Mouse (Mus musculus) monocyte, adult 5-6 weeks (primary cell): ENCODE results near the gene Wdr66. TPM values are rescaled to one million over a fixed set of nuclear protein-coding genes. Genes with fewer than 3 reads are reported as not detected.

Source experiments
- ATAC-seq: fragments of 153-309, 156-312 bp; replicated peaks from 2 replicates; pipeline ENCODE4 v1.8.0; 2017; ENCODE audit warnings: mild to moderate bottlenecking; ENCODE audit not compliant: low TSS enrichment, insufficient number of reproducible peaks, severe bottlenecking, poor library complexity, low FRiP score
- total RNA-seq: library from RNA; stranded (forward); fragments of 200-1000, 200-491, 200-594 nt; gene quantifications from 3 replicates; pipeline ENCODE4 v1.2.3, GENCODE M21; 2017

The Wdr66 gene
- total RNA-seq, 1 experiment from 2014 or later = not detected

DNA sequence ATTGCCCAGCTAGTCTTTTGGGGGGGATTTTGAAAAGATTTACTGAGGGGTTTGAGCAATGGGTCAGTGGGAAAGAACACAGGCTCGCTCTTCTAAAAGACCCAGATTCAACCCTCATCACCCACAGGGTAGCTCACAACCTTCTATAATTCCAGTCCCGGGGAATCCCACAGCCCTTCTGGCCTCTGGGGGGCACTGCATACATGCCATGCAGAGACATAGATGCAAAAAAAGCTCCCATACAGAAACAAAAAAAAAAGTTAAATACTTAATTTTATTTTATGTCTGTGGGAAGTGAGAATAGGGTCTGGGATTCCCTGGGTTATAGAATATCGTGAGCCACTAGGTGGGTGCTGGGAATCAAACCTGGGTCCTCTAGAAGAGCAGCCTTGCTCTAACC is 15.0 kb downstream of the Wdr66 start:
- ATAC-seq = no peak

DNA sequence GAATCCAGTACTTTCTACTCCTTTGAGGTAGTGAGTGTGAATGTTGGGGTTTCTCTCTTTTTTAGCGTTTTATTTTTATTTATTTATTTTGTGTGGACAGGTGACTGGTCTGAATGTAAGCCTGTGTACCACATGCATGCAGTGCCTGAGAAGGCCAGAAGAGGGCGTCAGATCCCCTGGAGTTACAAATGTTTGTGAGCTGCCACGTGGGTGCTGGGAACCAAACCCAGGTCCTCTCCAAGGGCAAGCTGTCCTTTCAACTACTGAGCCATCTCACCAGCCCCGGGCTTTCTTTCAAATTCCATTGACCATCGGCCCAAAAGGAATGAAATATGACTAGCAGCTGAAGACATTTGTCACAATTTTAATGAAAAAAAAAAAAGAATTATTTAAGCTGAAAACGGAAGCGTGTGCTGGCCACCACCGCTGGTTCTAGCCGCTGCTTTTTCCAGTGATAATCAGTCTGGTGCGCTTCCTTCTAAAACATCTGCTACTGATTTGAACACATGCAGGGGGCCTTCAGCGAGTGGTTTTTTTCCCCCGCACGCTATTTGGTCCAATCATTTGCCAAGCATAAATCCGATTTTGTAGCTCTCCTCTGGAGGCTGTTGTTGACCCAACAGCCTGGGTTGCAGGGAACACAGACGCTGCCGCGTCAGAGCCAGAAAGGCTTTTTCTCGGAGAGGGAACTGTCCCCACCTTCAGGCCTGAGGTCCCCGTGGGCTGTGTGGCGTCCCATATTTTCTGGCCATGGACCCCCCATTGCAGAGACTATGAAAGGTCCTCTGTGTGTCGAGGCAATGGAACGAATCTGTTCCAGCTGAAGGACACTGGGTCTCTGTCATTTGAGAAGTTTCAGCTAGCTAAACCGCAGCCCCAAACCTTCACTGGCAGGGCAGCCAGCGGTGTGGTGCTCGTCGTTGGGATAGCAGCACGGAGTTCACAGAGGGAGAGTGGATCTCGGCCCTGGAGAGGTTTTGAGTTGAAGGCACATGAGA is 16.9 kb downstream of the Wdr66 start:
- no peak for ATAC-seq

DNA sequence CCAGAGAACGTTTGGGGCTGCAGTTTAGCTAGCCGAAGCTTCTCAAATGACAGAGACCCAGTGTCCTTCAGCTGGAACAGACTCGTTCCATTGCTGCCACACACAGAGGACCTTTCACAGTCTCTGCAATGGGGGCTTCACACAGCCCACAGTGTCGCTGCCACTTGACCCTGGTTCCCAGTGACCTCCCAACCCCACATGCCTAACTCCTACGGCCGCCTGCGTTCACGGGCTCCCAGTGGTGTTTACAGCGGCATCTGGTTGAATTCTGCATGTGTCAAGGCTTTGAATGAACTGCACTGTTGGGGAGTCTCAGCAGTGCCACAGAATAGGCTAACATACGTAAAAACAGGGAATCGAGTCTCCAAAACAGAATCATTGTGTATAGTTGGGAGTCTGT is 19.0 kb downstream of the Wdr66 start:
- ATAC-seq = no peak

DNA sequence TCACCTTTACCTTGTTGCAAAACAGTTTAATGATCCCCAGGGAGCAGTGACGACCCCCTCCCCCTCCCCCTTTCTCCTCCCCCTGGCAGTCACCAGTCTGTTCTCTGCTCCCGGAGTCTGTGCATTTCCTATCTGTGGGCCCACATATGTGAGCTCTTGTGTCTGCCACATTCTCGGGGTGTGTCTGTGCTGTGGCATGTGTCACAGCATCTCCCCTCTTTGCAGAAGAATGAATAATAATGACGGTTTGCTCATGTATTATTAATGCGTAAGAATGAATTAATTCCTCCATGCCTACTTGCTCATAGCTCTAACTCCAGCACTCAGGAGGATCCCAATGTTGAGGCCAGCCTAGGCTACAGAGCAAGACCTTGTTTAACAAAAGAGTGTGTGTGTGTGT is 21.0 kb downstream of the Wdr66 start:
- no peak for ATAC-seq

DNA sequence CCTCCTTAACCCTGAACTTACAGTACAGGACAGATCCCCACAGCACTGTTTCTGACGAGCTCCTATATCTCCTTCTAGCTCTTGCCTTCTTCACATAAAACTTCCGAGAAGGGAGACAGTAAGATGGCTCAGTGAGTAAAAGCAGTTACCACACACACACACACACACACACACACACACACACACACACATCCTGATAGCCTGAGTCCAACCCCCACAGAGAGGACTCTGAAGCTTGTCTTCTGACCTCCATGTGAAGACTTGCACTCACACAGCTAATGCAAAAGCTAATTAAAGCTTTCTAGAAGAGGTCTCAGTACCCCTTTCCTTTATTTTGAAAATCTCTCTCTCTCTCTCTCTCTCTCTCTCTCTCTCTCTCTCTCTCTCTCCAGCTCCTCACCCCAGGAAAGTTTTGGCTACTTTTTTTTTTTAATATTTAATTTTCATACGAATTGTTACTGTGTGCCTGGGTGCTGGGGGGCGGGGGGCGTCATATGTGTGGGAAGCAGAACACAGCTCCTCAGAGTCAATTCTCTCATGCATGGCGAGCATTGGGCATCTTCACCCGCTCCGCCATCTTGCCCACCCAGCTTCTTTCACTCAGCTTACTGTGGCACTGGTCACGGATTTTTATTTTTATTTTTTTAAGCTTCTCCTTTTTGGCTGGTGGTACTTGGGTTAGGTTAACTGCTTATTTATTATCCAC is 24.9 kb downstream of the Wdr66 start:
- ATAC-seq = no peak

DNA sequence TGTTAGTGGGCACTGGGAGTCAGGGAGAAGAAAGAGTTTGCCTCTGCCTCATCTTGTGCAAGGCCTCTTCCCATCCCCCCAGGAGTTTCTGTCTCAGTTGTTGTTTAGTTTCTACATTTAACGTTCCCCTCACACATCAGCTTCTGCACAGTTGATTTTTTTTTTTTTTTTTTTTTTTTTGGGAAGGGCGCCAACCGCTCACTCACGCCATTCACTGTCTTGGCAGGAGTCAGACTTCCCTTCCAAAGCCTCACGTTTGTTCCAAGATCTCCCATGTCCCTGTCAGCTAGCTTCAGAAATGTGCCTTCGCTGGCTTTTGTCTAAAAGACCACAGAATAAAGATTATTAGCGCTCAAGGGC is 25.4 kb downstream of the Wdr66 start:
- ATAC-seq = no peak

DNA sequence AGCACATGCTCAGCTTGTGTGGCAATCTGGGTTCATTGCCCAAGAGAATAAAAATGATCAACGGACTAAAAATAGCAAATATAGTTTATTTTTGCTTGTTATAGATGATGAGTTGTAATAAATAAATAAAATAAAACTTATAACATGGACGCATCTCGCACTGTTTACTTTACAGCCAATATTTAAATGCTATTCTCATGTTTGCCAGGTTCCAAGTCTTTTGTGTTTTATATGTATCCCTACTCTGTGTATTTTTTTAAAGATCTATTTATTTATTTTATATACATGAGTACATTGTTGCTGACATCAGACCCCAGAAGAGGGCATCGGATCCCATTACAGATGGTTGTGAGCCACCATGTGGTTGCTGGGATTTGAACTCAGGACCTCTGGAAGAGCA is 25.8 kb downstream of the Wdr66 start:
- ATAC-seq = no peak

DNA sequence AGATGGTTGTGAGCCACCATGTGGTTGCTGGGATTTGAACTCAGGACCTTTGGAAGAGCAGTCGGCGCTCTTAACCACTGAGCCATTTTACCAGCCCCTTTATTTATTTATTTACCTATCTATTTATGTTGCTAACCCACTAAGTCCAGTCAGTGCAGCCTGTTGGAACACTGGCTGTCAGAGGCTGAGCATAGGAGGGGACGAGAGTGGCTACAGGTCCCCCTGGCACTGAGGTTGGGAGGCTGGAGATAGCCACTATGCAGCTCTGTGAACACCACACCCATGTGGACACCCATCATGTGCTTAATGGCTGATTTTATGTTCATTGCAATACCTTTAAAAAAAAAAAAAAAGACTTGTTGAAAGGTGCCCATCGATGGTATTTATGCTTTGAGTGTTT is 27.3 kb downstream of the Wdr66 start:
- no peak for ATAC-seq

DNA sequence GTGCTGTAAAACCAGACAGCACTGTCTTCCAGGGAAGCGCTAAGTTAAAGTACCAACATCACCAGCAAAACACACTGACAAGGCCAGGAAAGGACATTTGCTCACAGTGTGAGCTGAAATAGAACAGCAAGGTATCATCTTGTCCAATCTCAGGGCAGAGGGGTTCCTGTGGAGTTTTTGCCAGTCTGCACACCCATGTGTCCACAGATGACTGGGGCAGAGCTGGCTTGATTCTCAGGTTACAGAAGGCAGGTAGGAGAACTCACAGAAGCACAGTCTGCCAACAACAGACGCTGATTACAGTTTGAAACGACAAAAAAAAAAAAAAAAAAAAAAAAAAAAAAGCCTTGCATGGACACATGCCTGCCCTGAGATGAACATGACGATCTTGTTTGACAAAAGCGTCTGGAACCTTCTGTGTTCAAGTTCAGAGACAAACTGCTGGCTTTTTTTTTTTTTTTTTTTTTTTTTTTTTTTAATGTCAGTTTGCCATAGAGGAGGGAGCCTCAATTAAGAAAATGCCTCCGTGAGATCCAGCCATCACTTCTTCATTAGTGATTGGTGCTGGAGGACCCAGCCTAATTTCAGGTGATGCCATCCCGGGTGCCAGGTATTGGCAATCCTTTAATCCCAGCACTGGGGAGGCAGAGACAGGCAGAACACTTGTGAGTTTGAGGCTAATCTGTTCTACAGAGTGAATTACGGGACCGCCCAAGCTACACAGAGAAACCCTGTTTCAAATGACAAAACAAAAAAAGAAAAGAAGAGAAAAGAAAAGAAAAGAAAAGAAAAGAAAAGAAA is 29.6 kb downstream of the Wdr66 start:
- ATAC-seq = no peak

DNA sequence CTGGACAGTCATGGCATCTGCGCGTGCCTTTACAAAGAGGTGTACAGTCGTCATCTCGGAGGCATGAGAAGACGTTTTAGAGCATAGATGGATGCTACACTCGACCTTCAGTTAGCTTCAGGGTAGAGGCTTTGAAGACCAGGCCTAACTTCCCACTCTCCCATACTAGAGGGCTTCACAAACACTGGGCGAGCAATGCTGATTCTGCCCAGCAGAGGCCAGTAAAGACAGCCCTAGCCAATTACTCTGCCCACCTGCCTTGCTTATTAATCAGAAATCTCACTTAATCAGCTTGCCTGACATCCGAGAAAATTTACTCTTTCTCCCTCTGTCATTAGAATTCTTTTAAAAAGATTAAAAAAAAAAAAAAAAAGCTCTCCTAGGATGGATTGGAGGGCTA is 33.3 kb downstream of the Wdr66 start:
- no peak for ATAC-seq

DNA sequence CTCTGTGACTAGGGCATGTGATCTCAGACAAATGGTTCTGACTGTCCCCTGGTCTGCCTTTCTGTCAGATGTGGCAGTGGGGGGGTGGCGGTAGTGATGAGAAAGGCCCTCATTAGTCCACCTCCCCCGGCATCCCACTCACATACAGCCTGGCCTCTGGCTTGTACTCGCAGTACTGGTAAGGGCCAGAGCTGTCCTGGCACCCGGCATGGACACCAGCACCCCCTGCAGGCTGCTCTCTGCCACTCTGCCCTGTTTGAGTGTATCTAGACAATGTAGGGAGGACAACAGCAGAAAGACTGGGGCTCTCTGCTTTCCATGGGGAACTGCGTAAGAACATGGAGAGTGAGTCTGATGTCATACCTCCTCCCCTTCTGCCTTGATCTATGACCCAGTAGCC is 36.2 kb downstream of the Wdr66 start:
- 0 out of 2 replicates have a peak, but pooled peaks have one; percentile 22 for ATAC-seq

DNA sequence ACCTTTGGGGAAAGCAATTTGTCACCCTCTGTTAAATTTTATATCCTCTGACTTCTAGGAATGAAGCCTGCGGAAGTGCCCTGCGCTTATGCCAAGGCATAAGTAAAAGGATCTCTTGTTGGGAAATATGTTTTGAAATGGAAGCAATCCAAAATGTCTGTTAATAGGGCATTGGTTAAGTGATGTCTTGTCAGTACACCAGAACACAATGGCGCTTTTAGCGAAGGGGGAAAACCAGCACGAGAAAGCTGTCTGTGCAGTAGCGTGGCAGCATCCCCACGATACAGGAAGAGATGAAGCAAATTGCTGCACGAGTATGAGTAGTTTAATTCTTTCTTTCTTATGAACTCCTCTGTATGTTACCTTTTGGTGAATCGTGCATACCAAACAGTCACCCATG is 42.8 kb downstream of the Wdr66 start:
- ATAC-seq = no peak

DNA sequence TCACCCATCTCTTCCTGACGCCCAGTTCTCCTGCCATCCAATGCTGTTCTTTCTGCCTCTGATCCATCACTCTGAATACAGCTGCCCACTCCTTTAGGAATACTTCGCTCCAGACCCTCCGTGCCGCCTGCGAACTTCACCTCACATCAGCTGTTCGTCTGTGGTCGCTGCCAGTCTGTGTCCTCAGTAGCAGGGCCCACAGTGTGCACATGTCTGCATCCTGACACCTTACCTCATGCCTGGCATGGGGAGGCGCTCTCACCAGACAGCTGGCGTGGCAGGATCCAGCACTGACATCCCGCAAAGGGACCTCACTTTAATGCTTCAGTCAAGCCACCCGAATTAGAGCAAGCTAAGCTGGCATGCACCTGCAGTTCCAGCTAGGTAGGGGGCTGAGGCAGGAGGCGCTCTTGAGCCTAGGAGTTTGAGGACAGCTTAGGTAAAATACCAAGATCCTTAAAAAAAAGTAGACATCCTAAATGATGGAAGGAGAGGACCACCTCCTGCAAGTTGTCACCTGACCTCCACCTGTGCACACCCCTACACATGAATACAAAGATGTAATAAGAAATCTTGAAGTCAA is 44.4 kb downstream of the Wdr66 start:
- ATAC-seq = no peak

DNA sequence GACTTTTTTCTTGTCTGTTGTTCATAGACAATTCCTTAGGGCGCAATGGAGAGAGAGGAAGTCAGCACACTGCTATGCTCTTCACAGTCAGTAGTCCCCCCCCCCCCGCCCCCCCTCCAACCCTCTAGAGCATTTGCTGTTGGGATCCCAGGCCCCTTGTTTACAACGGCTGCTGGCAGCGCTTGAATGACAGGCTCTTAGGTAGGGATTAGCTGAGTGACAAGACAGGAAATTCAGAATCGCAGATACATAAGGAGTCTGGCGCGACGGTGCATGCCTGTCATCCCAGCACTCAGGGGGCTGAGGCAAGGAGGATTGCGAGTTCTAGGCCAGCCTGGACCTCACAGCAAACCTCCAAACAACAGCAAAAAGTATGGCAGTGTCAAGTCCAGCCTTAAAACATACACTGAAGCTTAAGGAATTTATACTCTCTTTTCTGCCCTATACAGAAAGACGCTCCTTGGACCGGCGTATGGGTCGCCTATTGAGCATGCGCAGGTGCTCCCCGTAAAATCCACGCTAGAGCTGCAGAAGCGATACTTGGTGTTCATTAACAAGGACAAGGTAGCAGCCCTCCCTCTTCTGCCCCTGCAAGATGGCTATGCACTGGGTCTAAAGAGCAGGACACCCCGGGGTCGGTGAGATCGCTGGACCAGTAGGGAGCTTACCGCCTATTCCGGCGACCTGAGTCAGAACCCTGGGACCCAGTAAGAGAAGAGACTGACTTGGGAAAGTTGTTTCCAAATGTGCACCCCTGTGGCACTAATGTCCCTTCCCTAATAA is 45.3 kb downstream of the Wdr66 start:
- no peak for ATAC-seq

DNA sequence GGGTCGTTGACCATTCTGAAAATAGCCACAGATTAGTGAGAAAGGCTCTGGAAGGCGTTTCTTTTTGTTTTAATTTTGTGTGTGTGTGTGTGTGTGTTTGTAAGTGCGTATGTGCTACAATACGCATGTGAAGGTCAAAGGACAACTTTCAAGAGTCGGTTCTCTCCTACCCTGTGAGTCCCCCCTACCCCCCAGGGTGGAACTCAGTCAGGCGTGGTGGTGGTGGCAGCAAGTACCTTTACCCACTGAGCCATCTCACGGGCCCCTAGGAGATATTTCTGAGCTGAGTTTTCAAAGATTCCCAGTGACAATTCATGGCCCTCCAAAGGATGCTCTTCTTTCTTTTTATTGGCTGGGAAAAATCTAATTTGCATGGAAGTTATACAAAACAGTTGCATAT is 45.9 kb downstream of the Wdr66 start:
- no peak for ATAC-seq

DNA sequence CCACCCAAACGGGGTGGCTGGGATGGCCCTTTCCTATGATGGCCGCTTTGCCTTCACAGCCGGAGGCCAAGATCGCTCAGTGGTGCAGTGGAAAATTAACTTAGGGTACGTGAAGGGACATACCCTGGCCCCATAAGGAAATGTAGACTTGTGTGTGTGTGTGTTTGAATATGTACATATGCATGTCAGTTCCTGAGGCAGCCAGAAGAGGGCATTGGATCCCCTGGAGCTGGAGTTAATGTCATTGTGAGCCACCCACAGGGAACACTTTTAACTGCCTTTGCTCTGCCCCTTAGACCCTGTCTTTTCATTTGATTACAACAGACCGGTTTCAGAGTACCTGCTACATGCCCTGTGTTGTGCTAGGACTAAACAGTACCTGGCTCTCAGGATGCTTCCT is 46.6 kb downstream of the Wdr66 start:
- no peak for ATAC-seq

DNA sequence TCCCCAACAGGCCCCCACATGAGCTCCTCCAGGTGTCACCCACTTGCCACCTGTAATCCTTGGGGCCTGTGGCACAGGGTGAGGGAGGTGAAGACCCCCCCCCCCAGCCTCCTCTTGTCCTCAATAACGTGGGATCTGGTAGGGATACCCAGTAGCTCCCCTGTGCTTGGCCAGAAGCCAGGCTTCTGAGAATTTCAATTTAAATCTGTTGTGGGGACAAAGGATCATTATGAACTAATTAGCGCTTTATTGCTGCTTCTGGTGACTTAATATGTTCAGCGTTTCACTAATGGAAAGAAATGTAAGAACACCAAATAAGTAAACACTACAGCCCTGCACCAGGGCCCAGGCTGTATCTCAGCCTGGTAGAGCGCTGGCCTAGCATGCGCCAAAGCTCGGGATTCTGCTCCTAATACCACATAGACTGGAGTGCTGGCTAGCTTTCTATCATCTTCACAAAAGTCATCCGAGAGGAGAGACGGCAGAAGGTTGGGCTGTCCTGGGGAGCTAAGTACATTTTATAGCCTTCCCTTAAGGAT is 48.7 kb downstream of the Wdr66 start:
- no peak for ATAC-seq
